Mouse (Mus musculus) mesoderm, embryonic 11.5 days (tissue): ENCODE measurements at regions not wholly inside any gene's neighbourhood (a gene's known extent, or its start where the extent isn't known, plus 50 kb on each side); places are given as distances from the start of the nearest gene placed in this dataset.

ENCODE experiments used
- DNase-seq: peaks from one replicate; pipeline ENCODE4 v3.0.0-alpha.2; 2012; ENCODE audit warnings: low read depth, low spot score

DNA sequence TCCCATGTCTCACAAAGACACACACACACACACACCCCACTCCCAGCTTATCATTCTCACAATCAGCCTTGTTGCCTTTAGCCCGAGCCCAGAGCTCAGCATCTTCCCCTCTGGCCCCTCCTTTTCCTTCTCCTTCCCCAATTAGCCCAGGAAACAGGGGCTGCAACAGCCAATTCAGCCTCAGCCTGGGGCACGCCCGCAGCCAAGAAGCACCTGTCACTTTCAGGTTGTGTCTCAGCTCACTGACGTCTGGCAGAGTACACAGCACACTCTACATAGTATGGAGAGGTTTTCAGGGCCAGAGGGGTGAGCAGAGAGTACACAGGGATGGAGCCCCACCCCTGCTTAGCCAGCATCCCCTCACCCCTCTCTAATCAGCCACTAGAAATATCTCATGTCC, 106.4 kb downstream of the Plxna1 start:
- no peak for DNase-seq

GRCm38 (mm10) chr6:89256630-89257292, 105.7 kb downstream of the Plxna1 start:
- no peak for DNase-seq

DNA sequence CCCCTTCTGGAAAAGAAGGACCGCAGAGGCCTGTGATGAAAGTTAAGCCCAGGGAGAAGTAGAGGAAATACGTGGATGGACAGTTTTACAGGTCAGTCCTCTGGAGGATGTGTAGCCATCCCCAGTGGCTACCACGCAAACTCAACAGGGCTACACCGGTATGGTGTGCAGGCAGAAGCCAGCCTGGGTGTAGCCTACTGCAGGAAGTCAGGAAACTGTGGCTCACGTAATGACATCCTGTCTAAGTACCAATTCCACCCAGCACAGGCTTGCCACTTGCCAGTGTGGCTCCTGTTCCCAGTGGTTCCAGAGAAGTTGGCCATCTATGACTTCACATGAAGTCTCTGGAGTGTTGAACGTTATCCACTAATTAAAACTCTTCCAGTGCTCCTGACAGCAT, 105.0 kb downstream of the Plxna1 start:
- no peak for DNase-seq

- no peak for DNase-seq
Measured at GRCm38 (mm10) chr6:89258140-89258539, 104.3 kb downstream of the Plxna1 start.

DNA sequence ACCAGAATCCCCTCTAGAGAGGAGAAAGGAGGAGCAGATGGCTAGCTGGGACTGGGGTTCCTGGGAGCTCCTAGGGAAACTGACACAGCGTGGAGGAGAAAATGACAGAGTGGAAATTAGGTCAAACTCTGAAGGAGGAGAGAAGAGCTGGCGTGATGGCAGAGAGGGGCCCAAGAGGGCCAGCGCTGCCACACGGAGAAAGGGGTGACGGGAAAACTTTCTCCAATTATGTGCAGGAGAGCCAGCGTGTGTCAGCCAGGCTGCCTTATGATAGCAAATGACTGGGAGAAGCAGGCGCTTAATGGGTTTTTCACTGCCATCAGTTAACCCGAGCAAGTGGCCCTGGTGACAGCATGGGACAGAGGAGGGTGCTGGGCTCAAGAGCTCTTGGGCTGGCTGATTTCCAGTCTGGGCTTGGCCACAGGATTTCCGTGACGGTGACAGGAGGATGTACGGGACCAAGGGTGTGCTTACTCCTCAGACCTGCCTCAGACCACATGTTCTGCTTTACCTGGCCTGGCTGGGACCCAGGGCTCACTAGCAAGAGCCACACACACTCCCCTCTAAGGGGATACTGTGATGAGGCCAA, 102.9 kb downstream of the Plxna1 start:
- DNase-seq = no peak

DNA sequence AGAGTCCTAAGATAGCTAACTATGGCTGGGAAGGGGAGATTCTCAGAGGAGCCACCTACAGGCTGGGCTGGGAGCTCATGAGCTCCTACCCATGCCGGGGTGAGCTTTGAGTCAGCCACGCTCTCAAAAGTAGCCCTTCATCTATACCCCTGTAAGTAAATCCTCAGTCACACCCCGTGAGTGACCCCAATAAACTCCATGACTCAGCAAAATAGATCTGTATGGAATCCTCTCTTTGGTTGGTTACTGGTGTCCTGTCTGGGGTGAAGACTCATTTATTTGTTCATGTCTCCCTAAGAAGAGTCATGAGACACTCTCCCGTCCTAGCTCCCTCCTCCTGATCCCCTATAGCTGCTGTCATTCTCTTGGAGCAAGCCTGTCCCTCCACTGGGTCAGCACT, 99.5 kb downstream of the Plxna1 start:
- DNase-seq = no peak

GRCm38 (mm10) chr6:89265296-89265695, 97.1 kb downstream of the Plxna1 start:
- DNase-seq = no peak
